Mouse (Mus musculus): ENCODE measurements around the gene Kcnk5.
A peak's percentile ranks its signal among the peaks of the same experiment; 100 is the strongest.

The Kcnk5 gene

DNA sequence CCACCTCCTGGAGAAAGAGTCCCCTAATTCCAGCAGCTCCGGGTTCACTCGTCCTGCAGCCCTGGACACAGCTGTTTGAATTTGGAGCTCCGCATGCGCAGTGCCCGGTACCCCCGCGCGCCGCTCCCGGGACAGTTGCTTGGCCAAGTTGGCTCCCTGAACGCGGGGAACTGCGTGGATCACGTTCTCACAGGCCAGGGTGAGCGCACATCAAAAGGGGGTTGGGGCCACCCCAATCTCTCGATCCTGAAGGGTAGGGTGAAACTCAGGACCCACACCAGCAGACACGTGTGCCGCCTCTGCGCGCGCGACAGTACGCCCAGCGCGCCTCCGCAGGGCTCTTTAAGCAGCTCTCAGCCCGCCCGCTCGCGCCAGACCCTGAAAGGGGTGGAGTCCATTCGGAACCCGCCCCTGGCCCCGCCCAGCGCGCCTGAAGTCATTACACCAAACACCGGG, at the start of gene Kcnk5:
TSS of gene Kcnk5 (minus strand) at position 344 of the 456 bp plus-strand sequence.
- H3K4me1 ChIP-seq (replicated peaks; ENCODE audit: low read depth, low read length), result peaks cover 77% of the 10 kb centered on the region
- H3K9me3 ChIP-seq (ENCODE audit: low read length), result no peaks in the 10 kb centered on the region
- TF ChIP-seq NANOG (IDR thresholded peaks at IDR 0.05; ENCODE audit: borderline replicate concordance, low read length) (no peak), CTCF (conservative IDR thresholded peaks at IDR 0.05; ENCODE audit: low read length) (no peak), POU5F1 (IDR thresholded peaks at IDR 0.05; ENCODE audit: borderline replicate concordance, low read length) (no peak)
- no peaks in the 10 kb centered on the region for H3K27me3 ChIP-seq (ENCODE audit: insufficient read depth, low read length)
- H3K36me3 ChIP-seq (ENCODE audit: insufficient read depth, low read length), result peaks cover 34% of the 10 kb centered on the region
- peak within 1 kb of the TSS; percentile 97 for H3K4me3 ChIP-seq (replicated peaks; ENCODE audit: low read length)

DNA sequence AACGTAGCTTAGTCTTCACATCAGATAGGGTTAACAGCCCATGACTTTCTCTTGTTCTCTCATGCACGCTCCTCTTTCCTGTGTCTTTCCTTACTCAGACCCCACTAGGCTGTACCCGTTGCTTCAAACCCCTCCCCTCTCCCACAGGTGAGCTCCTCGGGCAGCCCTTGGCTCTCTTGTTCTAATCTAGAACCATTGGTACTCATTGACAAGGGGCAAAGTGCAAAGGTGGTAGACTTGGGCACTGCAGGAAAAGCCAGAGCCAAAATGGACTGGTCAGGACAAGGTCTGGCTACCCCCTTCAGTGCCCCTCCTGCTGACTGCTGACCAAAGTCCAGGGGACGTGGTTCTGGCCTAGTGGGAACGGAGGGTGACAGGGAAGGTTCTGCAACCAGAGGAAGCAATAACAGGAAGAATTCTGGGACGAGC, 48.5 kb upstream of the Kcnk5 start:
- Histone ChIP-seq H3K9me3 (ENCODE audit: low read length) (no peaks in the 10 kb centered on the region), H3K27me3 (ENCODE audit: insufficient read depth, low read length) (no peaks in the 10 kb centered on the region), H3K4me1 (replicated peaks; ENCODE audit: low read depth, low read length) (peaks cover 67% of the 10 kb centered on the region), H3K4me3 (replicated peaks; ENCODE audit: low read length) (no peak overlapping the region), H3K36me3 (ENCODE audit: insufficient read depth, low read length) (no peaks in the 10 kb centered on the region)
- TF ChIP-seq CTCF (conservative IDR thresholded peaks at IDR 0.05; ENCODE audit: low read length) (no peak), POU5F1 (IDR thresholded peaks at IDR 0.05; ENCODE audit: borderline replicate concordance, low read length) (no peak), NANOG (IDR thresholded peaks at IDR 0.05; ENCODE audit: borderline replicate concordance, low read length) (no peak)

DNA sequence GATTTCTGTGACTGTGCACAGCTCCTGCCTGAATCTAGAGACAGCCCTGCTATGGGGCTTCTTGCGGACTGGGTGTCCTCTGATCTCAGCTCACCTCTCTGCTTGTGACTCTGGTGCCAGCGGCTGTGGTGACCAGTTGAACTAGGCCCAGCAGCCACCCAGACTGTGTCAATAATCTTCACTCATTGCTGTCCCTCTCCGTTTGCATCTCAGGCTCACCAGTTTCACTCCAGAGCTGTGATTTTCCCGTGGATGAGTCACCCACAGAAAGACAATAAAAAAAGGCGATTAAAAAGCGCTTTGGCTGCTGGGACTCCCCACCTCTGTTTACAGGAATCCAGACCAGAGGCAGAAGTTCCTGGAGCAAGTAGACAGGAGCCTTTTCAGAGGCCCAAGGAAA, 47.8 kb upstream of the Kcnk5 start:
- Histone ChIP-seq H3K4me1 (replicated peaks; ENCODE audit: low read depth, low read length) (peaks cover 73% of the 10 kb centered on the region), H3K36me3 (ENCODE audit: insufficient read depth, low read length) (no peaks in the 10 kb centered on the region; the same call in 1 of the 2 replicates), H3K9me3 (ENCODE audit: low read length) (no peaks in the 10 kb centered on the region), H3K27me3 (ENCODE audit: insufficient read depth, low read length) (no peaks in the 10 kb centered on the region), H3K4me3 (replicated peaks; ENCODE audit: low read length) (no peak overlapping the region)
- TF ChIP-seq POU5F1 (IDR thresholded peaks at IDR 0.05; ENCODE audit: borderline replicate concordance, low read length) (no peak), CTCF (conservative IDR thresholded peaks at IDR 0.05; ENCODE audit: low read length) (no peak), NANOG (IDR thresholded peaks at IDR 0.05; ENCODE audit: borderline replicate concordance, low read length) (no peak)

DNA sequence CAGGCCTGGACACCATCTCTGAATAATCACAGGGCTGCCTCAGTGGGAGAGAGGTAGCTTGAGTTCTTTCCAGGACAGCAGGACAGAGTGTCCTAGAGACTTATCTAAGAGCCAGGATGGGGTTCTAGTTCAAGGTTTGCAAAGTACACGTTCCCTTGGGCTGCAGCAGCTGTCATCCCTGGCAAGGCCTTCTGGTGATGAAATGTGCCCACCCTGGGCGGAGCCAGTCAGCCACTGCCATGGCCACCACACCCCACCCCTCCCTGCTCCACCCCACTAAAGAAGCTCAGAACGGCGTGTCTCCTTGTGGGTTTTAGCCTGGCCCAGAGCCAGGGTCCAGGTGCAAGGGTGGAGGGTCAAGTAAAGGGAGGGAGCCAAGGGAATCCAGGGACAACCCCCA, 46.7 kb upstream of the Kcnk5 start:
- peaks cover under 1% of the 10 kb centered on the region; the same call in 1 of the 2 replicates for H3K36me3 ChIP-seq (ENCODE audit: insufficient read depth, low read length)
- H3K4me3 ChIP-seq (replicated peaks; ENCODE audit: low read length), result no peak overlapping the region
- no peaks in the 10 kb centered on the region for H3K27me3 ChIP-seq (ENCODE audit: insufficient read depth, low read length)
- H3K9me3 ChIP-seq (ENCODE audit: low read length), result no peaks in the 10 kb centered on the region
- TF ChIP-seq CTCF (conservative IDR thresholded peaks at IDR 0.05; ENCODE audit: low read length) (no peak), POU5F1 (IDR thresholded peaks at IDR 0.05; ENCODE audit: borderline replicate concordance, low read length) (no peak), NANOG (IDR thresholded peaks at IDR 0.05; ENCODE audit: borderline replicate concordance, low read length) (no peak)
- H3K4me1 ChIP-seq (replicated peaks; ENCODE audit: low read depth, low read length), result peaks cover 74% of the 10 kb centered on the region

DNA sequence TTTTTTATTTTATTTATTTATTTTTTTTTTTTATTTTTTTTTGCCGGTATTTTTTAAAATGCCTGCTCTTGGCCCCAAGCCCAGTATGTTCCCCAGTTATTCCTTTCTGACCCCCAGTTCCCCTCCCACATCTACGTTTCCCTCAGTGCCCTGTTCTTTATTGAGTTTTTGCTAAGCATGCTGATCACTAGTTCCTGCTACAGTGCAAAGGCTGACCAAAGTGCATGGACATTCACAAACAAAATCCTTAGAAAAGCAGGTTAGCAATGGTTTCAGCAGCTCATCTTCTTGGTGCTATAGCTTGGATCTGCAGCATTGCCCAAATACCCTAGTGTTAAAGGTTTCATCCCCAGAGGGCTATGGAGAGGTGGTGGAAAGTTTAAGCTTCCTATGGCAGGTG, 45.4 kb upstream of the Kcnk5 start:
- peaks cover 78% of the 10 kb centered on the region for H3K4me1 ChIP-seq (replicated peaks; ENCODE audit: low read depth, low read length)
- no peak overlapping the region for H3K4me3 ChIP-seq (replicated peaks; ENCODE audit: low read length)
- no peak for TF ChIP-seq CTCF (conservative IDR thresholded peaks at IDR 0.05; ENCODE audit: low read length)
- no peak for TF ChIP-seq NANOG (IDR thresholded peaks at IDR 0.05; ENCODE audit: borderline replicate concordance, low read length)
- no peak for TF ChIP-seq POU5F1 (IDR thresholded peaks at IDR 0.05; ENCODE audit: borderline replicate concordance, low read length)
- H3K9me3 ChIP-seq (ENCODE audit: low read length), result no peaks in the 10 kb centered on the region
- peaks cover 9% of the 10 kb centered on the region; the same call in 1 of the 2 replicates for H3K36me3 ChIP-seq (ENCODE audit: insufficient read depth, low read length)
- no peaks in the 10 kb centered on the region for H3K27me3 ChIP-seq (ENCODE audit: insufficient read depth, low read length)

DNA sequence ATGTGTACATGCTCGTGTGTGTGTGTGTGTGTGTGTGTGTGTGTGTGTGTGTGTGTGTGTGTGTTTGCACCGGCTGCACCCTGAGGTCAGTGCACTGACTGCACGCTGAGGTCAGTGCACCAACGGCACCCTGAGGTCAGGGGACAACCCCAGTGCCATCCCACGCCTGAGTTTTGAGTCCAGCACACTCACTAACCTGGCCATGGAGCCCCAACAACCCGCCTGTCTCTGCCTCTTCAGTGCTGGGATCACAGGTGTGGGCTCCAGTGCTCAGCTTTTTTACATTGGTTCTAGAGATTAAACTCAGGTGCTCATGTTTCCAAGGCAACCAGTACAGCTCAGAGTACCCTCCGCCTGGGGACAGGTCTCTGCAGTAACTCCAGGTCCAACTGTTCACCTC, 44.9 kb upstream of the Kcnk5 start:
- TF ChIP-seq POU5F1 (IDR thresholded peaks at IDR 0.05; ENCODE audit: borderline replicate concordance, low read length), result no peak
- no peak for TF ChIP-seq NANOG (IDR thresholded peaks at IDR 0.05; ENCODE audit: borderline replicate concordance, low read length)
- no peak for TF ChIP-seq CTCF (conservative IDR thresholded peaks at IDR 0.05; ENCODE audit: low read length)
- peaks cover 81% of the 10 kb centered on the region for H3K4me1 ChIP-seq (replicated peaks; ENCODE audit: low read depth, low read length)
- H3K27me3 ChIP-seq (ENCODE audit: insufficient read depth, low read length), result no peaks in the 10 kb centered on the region
- no peak overlapping the region for H3K4me3 ChIP-seq (replicated peaks; ENCODE audit: low read length)
- H3K9me3 ChIP-seq (ENCODE audit: low read length), result no peaks in the 10 kb centered on the region
- H3K36me3 ChIP-seq (ENCODE audit: insufficient read depth, low read length), result peaks cover 9% of the 10 kb centered on the region; the same call in 1 of the 2 replicates

DNA sequence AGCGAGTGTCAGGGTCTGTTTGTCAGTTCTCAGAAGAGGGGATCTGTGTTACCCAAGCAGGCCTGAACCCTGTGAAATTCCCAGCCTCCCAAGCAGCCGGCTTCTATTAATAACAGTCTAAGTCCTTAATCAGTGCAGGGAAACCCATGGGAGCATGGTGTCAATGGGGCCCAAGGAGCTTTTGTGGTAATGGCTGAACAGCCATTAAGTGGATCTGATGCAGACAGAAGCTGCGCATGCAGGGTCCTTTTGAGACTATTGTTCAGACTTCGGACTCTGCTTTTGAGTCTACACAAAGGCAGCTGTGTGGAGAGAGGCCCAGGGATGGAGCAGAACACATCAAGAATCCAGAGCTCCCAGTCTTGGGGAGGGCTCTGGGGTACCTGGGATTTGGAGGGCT, 43.9 kb upstream of the Kcnk5 start:
- Histone ChIP-seq H3K27me3 (ENCODE audit: insufficient read depth, low read length) (no peaks in the 10 kb centered on the region), H3K36me3 (ENCODE audit: insufficient read depth, low read length) (peaks cover 9% of the 10 kb centered on the region; the same call in 1 of the 2 replicates), H3K9me3 (ENCODE audit: low read length) (no peaks in the 10 kb centered on the region), H3K4me3 (replicated peaks; ENCODE audit: low read length) (no peak overlapping the region), H3K4me1 (replicated peaks; ENCODE audit: low read depth, low read length) (peaks cover 85% of the 10 kb centered on the region)
- TF ChIP-seq CTCF (conservative IDR thresholded peaks at IDR 0.05; ENCODE audit: low read length), result no peak
- no peak for TF ChIP-seq POU5F1 (IDR thresholded peaks at IDR 0.05; ENCODE audit: borderline replicate concordance, low read length)
- TF ChIP-seq NANOG (IDR thresholded peaks at IDR 0.05; ENCODE audit: borderline replicate concordance, low read length), result no peak

DNA sequence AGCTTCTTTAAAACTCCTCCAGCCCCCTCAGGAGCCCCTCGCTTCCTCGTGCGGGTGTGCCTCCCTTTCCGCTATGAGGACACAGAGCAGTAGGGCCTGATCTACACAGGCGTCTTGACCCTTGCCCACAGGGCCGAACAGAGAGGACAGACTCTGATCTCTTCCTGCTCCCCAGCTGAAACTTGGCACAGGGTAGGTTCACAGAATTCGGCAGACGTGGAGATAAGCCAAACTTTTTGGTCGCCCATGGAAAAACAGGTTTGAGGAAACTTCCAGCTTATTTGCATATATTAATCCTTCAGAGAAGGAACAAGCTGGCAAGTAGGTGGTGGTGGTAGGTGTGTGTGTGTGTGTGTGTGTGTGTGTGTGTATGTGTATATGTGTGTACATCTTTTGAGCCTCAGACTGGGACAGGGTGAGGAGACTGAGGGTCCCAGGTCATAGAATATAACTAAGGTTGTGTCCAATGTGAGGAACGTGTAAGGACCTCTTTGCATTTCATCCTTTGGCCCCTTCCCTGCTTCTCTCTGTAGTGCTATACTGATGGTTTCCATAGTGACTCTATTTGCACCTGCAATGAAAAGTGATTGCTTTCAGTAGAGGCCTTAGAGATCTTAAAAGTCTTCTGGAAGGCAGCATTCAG, 43.1 kb upstream of the Kcnk5 start:
- TF ChIP-seq POU5F1 (IDR thresholded peaks at IDR 0.05; ENCODE audit: borderline replicate concordance, low read length) (no peak), NANOG (IDR thresholded peaks at IDR 0.05; ENCODE audit: borderline replicate concordance, low read length) (no peak), CTCF (conservative IDR thresholded peaks at IDR 0.05; ENCODE audit: low read length) (no peak)
- H3K36me3 ChIP-seq (ENCODE audit: insufficient read depth, low read length), result peaks cover 9% of the 10 kb centered on the region; the same call in 1 of the 2 replicates
- H3K4me3 ChIP-seq (replicated peaks; ENCODE audit: low read length), result peak overlapping the region; percentile 49
- H3K9me3 ChIP-seq (ENCODE audit: low read length), result no peaks in the 10 kb centered on the region
- peaks cover 85% of the 10 kb centered on the region for H3K4me1 ChIP-seq (replicated peaks; ENCODE audit: low read depth, low read length)
- H3K27me3 ChIP-seq (ENCODE audit: insufficient read depth, low read length), result no peaks in the 10 kb centered on the region

All from E14TG2a.4 (cell line).